Mouse (Mus musculus): Measurements from ENCODE around the gene Cacul1.
"Not testable (repeated sequence)": the region's sequence is repeated elsewhere in the genome, so short reads cannot be mapped to it uniquely, and the experiment has no call there.

Gene Cacul1

DNA sequence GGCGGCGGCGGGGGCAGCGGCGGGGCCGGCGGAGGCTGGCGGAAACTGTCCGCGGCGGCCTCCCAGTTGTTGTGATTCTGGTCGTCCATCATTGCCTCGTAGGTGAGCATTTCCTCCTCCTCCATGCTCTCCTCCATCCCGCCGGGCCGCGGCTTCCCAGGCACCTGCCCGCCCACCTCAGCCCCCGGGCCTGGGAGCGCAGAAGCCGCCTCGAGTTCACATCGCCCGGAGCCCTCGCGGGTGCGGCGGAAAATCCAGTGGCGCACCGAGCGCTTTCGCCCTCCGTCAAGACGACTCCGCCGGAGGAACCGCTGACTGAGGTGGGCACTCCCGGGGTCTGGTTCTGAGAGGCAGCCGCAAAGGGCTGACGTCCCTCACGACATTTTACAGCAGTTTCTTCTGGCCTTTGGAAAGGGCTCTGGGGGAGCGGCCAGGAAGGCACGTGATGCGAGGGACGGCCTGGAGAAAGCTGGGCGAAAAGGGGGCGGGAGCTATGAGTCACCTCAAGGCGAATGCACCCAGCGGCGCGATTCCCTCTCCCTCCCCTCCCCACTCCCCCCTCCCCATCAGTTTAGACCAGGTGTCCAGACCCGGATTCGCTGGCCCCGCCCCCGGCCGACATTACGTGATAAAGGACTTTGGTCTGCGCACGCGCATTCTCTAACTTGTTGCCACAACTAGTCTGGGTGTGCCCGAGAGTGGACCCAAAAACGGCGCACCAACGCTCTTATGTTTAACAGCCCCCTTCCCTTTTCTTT, at the start of gene Cacul1:
Cacul1 (minus strand) TSS at position 444 of the 758 bp plus-strand sequence.
- DNase-seq = peak; percentile 95

DNA sequence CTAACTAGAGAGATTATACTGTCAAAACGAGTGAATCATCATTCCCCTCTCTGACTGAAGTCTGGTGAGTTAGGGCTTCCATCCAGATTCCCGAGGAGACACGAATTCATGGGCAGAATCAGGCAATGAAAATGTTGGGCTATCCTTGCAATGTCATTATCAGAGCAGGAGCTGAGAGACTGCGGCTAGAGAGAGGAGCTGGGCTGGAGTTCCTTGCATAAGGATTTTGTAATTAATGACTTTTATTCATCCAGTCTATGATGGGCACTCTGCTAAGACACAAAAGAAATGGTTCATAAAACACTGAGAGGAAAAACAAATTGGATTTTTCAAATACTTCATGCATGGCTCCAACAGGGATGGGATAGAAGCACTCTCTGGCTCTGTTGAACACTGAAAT, 38.6 kb upstream of the Cacul1 start:
- no peak for DNase-seq

DNA sequence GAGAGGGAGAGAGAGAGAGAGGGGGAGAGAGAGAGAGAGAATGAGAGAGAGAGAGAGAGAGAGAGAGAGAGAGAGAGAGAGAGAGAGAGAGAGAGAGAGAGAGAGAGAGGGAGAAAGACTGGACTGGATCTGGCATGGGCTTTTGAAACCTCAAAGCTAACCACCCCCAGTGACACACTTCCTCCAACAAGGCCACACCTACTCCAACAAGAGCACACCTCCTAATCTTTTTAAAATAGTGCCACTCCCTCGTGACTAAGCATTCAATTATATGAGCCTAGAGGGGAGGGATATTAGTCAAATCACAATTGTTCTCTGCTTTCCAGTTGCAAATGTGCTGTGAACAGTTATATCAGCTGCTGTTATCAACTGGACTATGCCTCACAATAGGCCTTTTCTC, 36.2 kb upstream of the Cacul1 start:
- no peak for DNase-seq

DNA sequence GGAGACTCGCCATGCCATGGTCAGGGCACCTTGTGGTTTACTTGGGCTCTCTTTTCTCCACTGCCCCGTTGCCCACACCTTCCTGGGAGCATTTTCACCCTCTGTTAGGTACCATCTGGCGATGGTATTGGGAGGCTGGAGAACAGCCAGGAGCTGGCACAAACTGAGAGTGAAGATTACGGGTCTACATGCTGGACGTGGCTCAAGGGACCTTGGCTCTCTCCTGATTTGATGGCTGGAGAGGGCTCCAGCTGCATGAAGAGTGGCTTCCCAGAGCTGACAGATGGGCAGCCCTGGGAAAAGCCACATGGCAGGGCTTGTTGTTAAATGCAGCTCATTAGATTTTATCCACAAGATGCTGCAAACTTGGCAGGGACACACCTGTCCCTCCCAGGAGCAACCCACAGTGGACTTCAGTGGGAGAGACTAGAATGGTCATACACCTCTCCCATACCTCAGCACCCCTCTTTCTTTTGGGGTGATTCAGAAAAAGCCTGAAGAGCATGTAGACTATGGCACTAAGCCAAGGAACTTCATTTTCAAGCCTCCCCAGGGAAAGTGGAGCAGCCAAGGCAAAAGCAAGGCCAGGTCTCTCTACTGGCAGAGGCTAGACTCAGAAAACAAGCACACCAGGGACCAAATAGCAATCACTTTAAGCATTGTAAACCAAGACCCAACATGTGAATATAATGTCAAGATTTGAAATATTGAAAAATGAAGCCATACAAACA, 34.8 kb upstream of the Cacul1 start:
- no peak for DNase-seq

DNA sequence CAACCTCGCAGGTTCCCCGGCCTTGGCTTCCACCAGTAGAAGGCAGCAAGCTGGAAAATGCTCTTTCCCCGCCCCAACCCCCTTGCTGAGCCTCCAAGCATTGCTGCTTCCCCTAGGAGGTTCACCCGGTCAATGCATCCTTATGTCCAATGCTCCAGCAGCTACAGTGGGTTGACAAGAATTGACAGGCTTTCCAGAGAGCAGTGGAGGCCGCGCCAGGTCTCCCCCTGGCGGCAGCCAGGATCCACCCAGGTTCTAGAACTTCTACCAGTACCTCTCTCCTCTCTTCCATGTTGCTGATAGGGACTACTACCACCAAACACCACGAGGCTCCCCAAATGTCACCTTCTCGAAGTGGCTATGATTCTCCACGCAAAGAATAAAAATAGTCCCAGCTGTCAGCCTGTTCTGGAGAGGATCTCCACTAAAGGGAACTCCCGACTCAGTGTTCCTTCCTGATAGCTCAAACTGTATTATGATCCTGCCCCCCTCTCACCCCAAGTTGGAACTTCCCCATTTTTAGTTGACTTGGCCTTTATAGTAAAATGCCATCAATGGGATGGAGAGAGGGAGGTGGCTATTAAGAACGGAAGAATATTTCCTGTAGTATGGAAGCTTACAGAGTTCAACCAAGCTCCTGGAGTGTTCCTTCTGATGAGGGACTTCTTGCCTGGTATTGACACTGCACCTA, 30.8 kb upstream of the Cacul1 start:
- peak; percentile 41 for DNase-seq

DNA sequence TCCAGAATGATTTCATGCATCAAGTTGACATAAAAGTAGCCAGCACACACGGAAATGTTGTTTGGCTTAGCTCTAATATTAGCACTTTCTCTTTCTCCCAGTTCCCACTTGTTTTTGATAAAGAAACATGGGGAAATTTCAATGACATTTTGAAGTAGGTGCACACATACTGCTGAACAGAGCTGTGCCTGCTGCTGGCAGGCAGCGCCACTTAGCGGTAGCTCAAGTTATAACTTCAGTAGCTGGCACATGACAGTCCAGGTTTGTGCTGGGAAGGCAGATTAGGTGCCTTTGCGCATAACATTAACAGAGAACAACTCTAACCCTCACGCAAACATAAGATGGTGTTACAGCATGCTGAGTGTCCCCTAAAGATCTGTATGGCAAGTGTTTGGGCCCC, 27.9 kb upstream of the Cacul1 start:
- DNase-seq = peak; percentile 65

DNA sequence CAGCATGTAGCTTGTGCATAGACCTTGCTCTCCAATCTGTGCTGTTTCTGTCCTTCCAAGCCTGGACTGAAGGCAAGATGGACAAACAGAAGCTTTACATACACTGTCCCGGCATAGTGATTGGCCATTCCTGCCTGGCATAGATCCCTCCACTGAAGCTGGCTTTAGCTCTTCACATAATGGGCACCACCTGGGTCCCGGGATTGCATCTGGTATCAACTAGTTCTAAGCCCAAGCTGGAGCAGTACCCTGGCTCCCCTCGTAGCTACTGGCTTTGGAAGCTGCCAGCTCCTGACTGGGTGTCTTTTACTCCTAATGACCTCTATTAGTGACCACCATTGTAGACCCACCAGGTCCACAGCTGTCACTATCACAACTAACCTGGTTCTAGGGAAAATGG, 22.8 kb upstream of the Cacul1 start:
- DNase-seq = no peak

DNA sequence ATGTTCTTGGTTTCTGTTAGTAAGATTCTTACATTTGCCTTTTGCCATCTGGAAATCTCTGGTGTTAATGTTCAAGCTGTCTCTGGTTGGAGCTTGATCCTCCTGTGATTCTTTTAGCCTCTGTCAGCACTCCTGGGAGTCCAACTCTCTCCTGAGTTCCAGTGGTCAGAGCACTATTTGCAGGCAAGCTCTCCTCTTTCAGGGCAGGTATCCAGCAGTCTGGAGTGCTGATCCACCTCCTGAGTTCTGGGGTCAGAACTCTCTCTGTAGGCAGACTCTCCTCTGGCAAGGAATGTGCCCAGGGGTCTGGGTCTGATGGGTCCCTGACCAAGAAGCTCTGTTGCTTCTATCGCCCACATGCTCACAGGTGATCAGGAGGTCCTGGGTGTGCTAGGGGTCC, 21.2 kb upstream of the Cacul1 start:
- DNase-seq = not testable (repeated sequence)

DNA sequence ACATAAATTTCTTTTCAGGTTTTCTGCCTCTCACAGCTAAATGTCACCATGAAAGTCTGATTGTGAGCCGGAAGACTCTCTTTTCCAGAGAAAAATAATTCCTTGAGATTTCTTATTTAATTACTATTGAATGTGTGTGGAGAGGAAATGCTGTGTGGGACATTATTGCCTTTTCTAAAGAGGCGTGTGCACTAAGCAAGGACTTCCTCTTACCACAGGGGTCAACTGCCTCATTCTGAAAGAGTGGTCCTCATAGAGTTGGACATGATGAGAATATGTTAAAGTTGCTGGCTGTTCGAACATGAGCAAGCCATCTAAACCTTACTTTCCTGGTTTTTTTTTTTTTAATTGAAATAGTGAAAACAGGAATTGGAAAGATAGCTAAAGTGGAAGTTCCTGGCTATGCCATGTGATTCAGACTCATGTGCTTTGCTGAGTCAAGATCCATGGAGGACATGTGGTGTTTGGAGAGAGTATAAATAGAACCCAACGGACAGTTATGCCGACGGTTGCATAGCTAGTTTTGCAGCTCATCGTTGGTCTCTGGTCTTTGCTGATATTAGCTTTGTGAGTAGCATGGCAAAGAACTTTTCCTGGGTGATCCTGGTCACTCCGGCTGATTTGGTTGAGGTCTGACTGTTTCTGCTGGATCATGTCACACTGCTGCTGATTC, 17.3 kb upstream of the Cacul1 start:
- no peak for DNase-seq

DNA sequence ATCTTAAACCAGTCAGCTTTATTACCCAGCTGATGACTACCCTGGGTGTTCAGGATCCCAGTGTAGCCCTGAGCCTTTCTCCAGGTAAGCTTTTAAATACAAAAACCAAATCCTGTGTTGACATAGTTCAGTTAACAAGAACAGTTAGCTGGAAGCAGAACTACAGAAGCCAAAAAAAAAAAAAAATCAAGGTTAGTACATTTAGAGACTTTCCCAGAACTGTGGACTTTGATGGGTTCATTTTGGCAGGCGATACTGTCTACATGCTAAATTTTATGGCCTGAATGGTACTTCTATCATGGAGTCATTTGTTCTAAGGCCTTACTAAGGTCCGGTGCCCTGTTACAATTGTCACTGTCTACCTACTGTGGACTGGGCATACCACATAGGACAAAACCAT, 8.8 kb upstream of the Cacul1 start:
- DNase-seq = no peak

DNA sequence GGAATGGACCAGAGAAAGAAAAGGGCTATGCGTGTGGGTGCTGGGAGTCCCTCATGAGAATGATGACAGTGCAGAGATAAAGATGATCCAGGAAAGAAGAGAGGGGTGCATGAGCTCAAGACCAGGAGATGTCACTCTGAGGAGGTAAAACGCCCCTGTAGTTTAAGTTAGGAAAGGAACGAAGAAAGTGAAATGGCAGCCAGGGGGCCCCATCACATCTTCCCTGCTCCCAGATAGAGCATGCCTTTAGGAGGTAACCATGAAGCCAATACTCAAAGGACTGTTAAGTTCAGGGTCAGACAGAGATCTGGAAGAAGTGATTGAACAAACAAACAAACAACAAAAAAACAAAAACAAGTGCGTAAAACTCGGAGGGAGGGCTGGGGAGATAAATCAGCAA, 5.8 kb upstream of the Cacul1 start:
- no peak for DNase-seq

DNA sequence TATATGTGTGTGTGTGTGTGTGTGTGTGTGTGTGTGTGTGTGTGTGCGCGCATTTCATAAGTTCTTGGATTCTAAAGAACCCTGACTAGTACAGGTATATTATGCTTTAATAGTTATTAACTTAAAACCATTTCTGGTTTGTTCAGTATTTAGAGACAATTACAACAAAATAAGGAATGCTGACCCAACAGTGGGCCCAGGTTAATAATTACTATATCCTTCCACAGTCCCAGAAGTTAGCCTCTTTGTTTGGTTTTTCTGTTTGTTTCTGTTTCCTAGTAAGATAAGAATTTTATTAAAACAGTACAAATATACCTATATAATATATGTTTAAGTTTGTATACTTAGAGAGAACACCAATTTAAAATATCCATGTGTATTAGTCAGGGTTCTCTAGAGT, 2.4 kb upstream of the Cacul1 start:
- DNase-seq = no peak

DNA sequence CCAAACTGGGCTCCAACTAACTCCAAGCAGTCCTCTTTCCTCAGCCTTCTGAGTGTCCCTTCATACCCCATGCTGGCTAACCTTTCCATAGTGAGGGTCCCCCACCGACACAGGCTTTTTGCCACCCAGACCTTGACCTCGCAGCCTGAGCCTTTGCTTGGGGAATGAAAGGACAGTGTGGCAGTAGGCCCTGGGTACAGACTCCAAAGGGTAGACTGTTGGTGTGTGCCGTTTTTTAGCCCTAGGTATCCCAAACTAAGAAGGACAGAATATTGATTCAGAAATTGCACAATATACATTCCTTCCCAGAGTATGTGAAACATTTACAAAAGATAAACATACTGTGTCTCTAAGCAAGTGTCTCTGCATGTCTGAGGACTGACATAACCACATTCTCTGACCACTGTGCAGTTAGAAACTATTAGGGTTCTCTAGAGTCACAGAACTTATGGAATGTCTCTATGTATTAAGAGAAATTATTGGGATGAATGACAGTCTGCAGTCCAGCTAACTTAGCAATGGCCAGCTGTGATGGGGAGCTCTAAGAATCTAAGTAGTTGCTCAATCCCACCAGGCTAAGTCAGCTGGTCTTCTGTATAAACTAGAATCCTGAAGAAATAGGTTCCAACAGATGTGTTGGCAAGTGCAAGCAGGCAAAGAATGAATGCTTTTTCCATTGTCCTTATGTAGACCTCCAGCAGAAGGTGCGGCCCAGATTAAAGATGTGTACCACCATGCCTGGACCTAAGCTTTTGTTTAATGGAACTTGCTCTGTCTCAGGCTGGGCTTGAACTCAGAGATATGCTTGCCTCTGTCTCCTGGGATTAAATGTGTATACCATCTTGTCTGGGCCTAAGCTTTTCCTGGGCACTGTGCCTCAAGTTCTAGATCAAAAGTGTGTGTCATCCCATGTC, 809 bp upstream of the Cacul1 start:
- no peak for DNase-seq

DNA sequence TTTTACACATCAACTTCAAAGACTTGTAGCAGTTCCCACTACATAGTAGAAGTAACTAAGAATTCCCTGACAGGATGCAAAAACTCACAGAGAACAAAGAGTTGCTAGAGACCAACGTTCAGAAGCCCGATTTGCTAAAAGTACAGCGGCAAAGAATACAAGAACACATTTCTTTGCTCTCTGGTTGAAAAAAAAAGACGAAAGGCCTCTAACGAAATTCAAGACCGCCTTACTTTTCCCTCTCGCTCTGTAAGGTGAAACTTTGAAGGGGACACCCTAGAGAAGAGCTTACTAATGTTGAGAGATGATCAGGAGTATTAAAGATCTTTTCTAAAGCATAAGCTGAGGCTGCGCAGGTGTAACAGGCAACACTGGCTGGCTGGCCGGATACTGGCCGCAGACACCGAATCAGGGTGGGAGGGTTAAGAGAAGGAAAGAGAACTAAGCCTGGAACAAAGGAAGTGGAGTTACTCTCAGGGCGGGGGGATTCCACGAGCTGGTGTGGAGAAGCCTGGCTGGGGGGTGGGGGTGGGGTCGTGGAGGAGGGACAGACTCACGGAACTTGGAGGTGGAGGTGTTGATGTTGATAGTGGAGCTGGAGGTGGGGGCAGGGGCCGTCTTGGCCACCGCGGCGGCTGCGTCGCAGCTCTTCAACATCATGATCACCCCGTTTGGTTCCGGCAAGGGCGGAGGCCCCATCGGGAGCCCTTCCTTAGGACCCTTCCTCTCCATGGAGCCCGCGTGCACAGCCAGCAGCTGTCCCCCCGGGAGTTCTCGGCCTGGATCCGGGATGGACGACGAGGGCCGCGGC, 849 bp downstream of the Cacul1 start:
- DNase-seq = peak; percentile 53

DNA sequence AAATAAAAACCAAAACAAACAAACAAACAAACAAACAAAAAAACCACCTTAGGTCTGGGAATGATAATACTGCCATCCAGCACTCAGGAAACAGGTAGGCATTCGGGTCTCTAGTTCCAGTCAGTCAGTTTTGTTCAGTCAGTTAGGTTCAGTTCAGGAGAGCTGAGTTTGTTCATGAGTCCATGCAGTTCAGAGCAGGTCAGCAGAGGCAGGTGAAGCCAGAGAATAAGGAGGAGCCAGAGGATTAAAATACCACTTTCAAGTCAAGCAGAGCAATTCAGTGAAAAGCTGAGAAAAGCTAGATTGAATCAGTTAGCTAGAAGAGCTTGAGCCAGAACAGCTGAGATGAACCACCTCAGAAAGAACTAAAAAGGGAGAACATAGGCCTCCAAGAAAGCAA, 4.1 kb downstream of the Cacul1 start:
- DNase-seq = no peak

DNA sequence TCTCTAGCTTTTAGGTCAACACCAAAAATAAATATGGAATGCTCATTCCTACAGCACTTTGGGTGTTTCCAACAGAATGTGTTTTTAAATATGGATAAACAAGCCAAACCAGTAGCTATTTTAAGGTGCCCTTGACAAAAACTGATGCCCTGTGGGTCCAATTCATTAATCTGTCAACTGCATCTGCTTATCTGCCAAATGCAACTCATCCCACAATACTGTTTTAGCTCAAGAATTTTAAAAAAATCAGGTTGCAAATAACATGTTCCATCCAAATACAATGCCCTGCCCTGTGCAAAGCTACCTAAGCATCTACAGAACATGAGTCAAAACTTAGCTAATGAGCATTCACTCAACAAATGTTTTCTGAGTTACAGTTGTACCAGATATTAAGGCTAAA, 20.3 kb downstream of the Cacul1 start:
- DNase-seq = no peak

DNA sequence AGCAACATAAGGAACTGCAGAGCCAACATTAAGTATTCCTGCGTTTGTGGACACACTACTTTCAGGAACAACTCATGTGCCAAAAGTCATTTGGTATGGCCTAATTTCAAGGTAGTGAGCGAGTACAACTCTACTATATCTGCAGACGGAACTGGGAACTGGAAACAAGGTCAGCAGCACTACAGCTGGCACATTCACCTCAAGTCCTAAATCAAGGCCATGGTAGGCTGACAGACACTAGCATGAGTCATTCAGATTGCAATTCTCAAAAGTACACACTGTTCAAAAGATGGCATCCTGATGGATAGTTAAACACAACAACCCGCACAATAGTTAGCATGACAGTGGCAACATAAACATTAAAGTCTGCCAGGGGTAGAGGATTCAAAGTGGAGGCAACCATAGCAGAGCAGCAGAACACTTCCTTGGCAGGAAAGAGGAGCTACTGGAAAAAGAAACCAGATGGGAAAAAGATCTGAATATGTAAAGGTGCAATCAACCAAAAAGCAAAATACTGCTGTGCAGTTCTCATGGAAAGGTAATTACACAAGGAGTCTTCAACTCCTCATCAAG, 25.9 kb downstream of the Cacul1 start:
- DNase-seq = no peak

DNA sequence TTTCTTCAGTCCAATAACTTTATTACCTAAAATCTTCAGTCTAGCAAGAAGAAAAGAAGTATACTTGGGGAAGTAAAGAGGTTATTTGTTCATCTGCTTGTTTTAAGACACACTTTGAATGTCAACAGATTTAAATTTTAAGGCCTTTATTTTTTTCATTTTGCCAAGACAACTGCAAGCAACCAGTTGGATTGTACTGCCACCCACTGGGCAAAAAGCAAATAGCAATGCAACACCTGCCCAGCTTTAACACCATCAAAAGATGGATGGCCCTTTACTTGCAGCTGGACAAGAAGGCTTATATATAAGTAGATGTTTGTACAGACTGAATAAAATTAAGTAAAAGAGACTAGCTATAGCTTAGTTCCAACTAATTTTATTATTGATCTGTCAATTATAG, 27.3 kb downstream of the Cacul1 start:
- DNase-seq = peak; percentile 80

DNA sequence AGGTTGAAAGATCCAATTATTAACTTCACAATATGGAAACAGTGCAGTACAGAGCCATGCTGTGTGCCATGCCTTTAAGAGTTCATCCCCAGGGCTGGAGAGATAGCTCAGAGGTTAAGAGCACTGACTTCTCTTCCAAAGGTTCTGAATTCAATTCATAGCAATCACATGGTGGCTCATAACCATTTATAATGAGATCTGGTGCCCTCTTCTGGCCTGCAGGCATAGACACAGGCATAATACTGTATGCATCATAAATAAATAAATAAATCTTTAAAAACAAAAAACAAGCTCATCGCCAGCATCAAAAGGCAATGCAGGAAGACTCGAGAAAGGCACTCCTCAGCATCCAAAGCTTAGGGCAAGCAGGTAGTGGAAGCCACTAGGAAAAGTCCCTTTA, 37.5 kb downstream of the Cacul1 start:
- DNase-seq = no peak

DNA sequence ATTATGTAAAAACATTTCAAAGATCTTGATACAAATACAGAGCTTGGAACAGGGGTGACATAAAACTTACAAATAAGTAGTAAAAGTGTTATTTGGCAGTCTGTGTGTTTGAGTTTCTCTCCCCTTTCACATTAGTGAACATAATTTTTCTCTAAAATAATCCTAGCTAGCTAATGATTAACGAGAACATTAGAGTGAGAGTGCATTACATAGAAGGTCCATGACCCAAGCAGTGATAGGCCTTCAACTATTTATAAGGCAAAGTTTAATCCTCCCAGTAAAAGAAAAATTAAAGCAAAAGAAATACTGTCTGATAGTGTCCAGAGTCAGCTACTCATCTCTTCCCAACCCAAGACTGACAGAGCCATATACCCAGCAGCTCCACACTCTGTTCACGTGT, 48.9 kb downstream of the Cacul1 start:
- DNase-seq = no peak

DNA sequence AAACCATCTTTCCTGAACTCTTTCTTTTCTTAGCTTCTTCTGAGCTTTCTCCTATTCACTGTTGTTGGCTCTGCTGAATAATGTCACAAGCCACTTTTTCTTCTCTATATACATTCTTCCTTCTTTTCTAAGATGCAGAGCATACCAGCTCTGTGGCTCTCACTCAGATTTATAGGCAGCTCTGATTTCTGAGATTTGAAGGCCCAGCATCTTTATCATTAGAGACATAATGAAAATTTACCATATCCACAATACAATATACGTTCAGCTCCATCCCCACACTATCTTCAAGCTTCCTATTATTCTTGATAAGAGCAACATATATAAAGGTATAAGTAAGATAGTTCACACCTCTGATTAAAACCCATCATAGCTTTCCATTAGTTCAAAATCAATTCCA, 50.7 kb downstream of the Cacul1 start:
- DNase-seq = no peak

Data from thymus, postnatal 4 days (tissue).